Mouse (Mus musculus) embryo, embryonic 11.5 days (tissue): ENCODE results near the gene Arl13a.
"Not testable (repeated sequence)": the region's sequence is repeated elsewhere in the genome, so short reads cannot be mapped to it uniquely, and the experiment has no call there.

Source experiments
- DNase-seq: peaks from one replicate; pipeline ENCODE4 v3.0.0-alpha.2; 2012; ENCODE audit warnings: low read depth, low spot score

Gene Arl13a

GRCm38 (mm10) chrX:134187201-134187600, at the start of gene Arl13a:
Arl13a (plus strand) TSS chrX:134187501.
- DNase-seq, result not testable (repeated sequence)

GRCm38 (mm10) chrX:134140024-134140423, 47.3 kb upstream of the Arl13a start:
- DNase-seq, result no peak

- no peak for DNase-seq
Measured at GRCm38 (mm10) chrX:134141551-134141950, 45.8 kb upstream of the Arl13a start.

- no peak for DNase-seq
Measured at GRCm38 (mm10) chrX:134141986-134142385, 45.3 kb upstream of the Arl13a start.

GRCm38 (mm10) chrX:134158151-134158550, 29.1 kb upstream of the Arl13a start:
- no peak for DNase-seq

- no peak for DNase-seq
Measured at GRCm38 (mm10) chrX:134160442-134160841, 26.9 kb upstream of the Arl13a start.

- DNase-seq, result no peak
Measured at GRCm38 (mm10) chrX:134162043-134162720, 25.1 kb upstream of the Arl13a start, which contains the start of gene Xkrx. Xkrx (minus strand) TSS chrX:134162076.

- DNase-seq, result no peak
Measured at GRCm38 (mm10) chrX:134162826-134163225, 24.5 kb upstream of the Arl13a start.

- no peak for DNase-seq
Measured at GRCm38 (mm10) chrX:134163484-134163883, 23.8 kb upstream of the Arl13a start.

- DNase-seq, result no peak
Measured at GRCm38 (mm10) chrX:134170584-134170983, 16.7 kb upstream of the Arl13a start.

GRCm38 (mm10) chrX:134174699-134175098, 12.6 kb upstream of the Arl13a start:
- no peak for DNase-seq

GRCm38 (mm10) chrX:134208491-134208890, 21.2 kb downstream of the Arl13a start:
- DNase-seq, result no peak

- no peak for DNase-seq
Measured at GRCm38 (mm10) chrX:134211151-134211642, 23.9 kb downstream of the Arl13a start.

- no peak for DNase-seq
Measured at GRCm38 (mm10) chrX:134218161-134218560, 30.9 kb downstream of the Arl13a start.

- no peak for DNase-seq
Measured at GRCm38 (mm10) chrX:134220618-134221017, 33.3 kb downstream of the Arl13a start.

GRCm38 (mm10) chrX:134221856-134222255, 34.6 kb downstream of the Arl13a start, which contains the start of gene Nox1:
Nox1 (minus strand) TSS chrX:134221956.
- DNase-seq, result no peak

- no peak for DNase-seq
Measured at GRCm38 (mm10) chrX:134233048-134233447, 45.7 kb downstream of the Arl13a start.

GRCm38 (mm10) chrX:134238266-134238665, 51.0 kb downstream of the Arl13a start:
- DNase-seq, result no peak

- no peak for DNase-seq
Measured at GRCm38 (mm10) chrX:134245946-134246345, 58.6 kb downstream of the Arl13a start.

GRCm38 (mm10) chrX:134248202-134248601, 60.9 kb downstream of the Arl13a start:
- DNase-seq, result no peak
